8 mouse cellular contexts compared by ENCODE assay signal in genomic region chr9:37552536-37553293, GRCm38 (mm10). TPM values are rescaled to one million over a fixed set of nuclear protein-coding genes. Genes with fewer than 3 reads are reported as not detected.
DNase-seq lines count a peak whose midpoint lies in the region; ATAC-seq lines count a peak whose summit lies in the region.

Gene Nrgn, minus strand, starts transcription at chr9:37552904.

- peak; percentile 56 for ATAC-seq in inflammation-experienced regulatory T-cells, adult 6 months
- peak; percentile 81 for ATAC-seq in megakaryocyte progenitor cell, adult 5-6 weeks (replicated peaks; ENCODE audit: poor library complexity)

- DNase-seq in R1 (ENCODE audit: low read depth, low spot score) = peak; percentile 96
- DNase-seq in embryo, embryonic 10.5 days (ENCODE audit: low spot score) = peak; percentile 92
- peak; percentile 77 for DNase-seq in gastrocnemius, postnatal 14 days
- peak; percentile 88 to 89 for DNase-seq in left cerebral cortex, postnatal 10 days (ENCODE audit: extremely low spot score in 1 of 2, low spot score in 2 of 2)
- DNase-seq in right cerebral cortex, postnatal 36 days (ENCODE audit: low spot score in 2 of 2) = peak; percentile 86 to 93
- no peak for DNase-seq in adipocyte (ENCODE audit: low spot score)

- intact Hi-C loops in gastrocnemius, postnatal 14 days (cut with DNase I; ENCODE audit: low total_unique reads) = no loop called here
- intact Hi-C loops in left cerebral cortex, postnatal 10 days (cut with DNase I) = no loop called here

RNA-seq across cellular contexts. Expression of gene Nrgn, which starts in this region (rescaled TPM):
- 1 to 10 TPM; 2.2 to 2.3 TPM for total RNA-seq in gastrocnemius, postnatal 14 days (2021)
- polyA plus RNA-seq in inflammation-experienced regulatory T-cells, adult 6 months (2017; shearing (Covaris generic)) = 10 to 100 TPM in 1 of 3 experiments, under 1 TPM in 1, not detected in 1; 0.58 to 21.3 TPM
- total RNA-seq in left cerebral cortex, postnatal 10 days (2021) = 1,000 to 10,000 TPM; 1,798 to 1,800 TPM
- total RNA-seq in megakaryocyte progenitor cell, adult 5-6 weeks (2015) = 4.4 and 9.6 TPM in 2 replicates
- 0.54 and 3.5 TPM in 2 replicates for total RNA-seq in megakaryocyte progenitor cell, adult 5-6 weeks (2017)

Comparison
In these comparisons a context has a peak if more than half of its experiments do, and no peak if none do; other contexts are left out.
1. RNA of gene Nrgn (total RNA-seq): 1,798 to 1,800 TPM in left cerebral cortex, postnatal 10 days; 0.54 to 9.6 TPM in megakaryocyte progenitor cell, adult 5-6 weeks and 2.2 to 2.3 TPM in gastrocnemius, postnatal 14 days; every median in the first group is over 100 times any median in the second.